Mouse (Mus musculus) forebrain, embryonic 10.5 days (tissue): Measurements from ENCODE around the gene Vmac. TPM values are rescaled to one million over a fixed set of nuclear protein-coding genes. Genes with fewer than 3 reads are reported as not detected.

Experiments
- DNase-seq: peaks from one replicate; pipeline ENCODE4 v3.0.0-alpha.2; 2017; ENCODE audit warnings: low spot score; ENCODE audit errors: extremely low spot score
- H3K27ac ChIP-seq: fragments of 300-500 bp; sonication (generic); 2 replicates; pipeline ENCODE4 v1.5.1; 2016; ENCODE audit warnings: mild to moderate bottlenecking
- H3K27me3 ChIP-seq: fragments of 300-500 bp; sonication (generic); 2 replicates; pipeline ENCODE4 v1.6.1; 2016; ENCODE audit warnings: mild to moderate bottlenecking; ENCODE audit not compliant: poor library complexity, severe bottlenecking
- H3K36me3 ChIP-seq: fragments of 300-500 bp; sonication (generic); replicated peaks from 2 replicates; pipeline ENCODE4 v1.6.1; 2016; ENCODE audit warnings: mild to moderate bottlenecking, moderate library complexity
- H3K4me1 ChIP-seq: fragments of 300-500 bp; sonication (generic); 2 replicates; pipeline ENCODE4 v1.6.1; 2016
- H3K4me3 ChIP-seq: fragments of 300-500 bp; sonication (generic); 2 replicates; pipeline ENCODE4 v1.5.1; 2016; ENCODE audit warnings: mild to moderate bottlenecking, moderate library complexity
- H3K9me3 ChIP-seq: fragments of 300-500 bp; sonication (generic); 2 replicates; pipeline ENCODE4 v1.6.1; 2016; ENCODE audit warnings: mild to moderate bottlenecking, moderate library complexity
- WGBS: fragments of 180-500 bp; shearing (Covaris S2); methylation state at CpG from one replicate; pipeline ENCODE4 v1.1.7; 2016; 5-methylcytosine and 5-hydroxymethylcytosine counted together
- polyA plus RNA-seq: library from polyadenylated mRNA; unstranded; fragments of >200 nt; fragmentation: Nextera tagmentation; extraction: Ambion mirVana; gene quantifications from 2 replicates; pipeline ENCODE4 v1.2.1, GENCODE M21; 2016

Vmac gene
- polyA plus RNA-seq, 1 experiment from 2014 or later, result 11.1 TPM

GRCm38 (mm10) chr17:56757416-56758123, 39.7 kb upstream of the Vmac start, which contains the start of gene Nrtn:
Nrtn (minus strand) TSS chr17:56757530.
- Histone ChIP-seq H3K27me3 (peaks cover 91% of the 10 kb centered on the region), H3K27ac (peak within 1 kb of the TSS; percentile 80)
- WGBS, result under 1% methylated on average over 46 of the region's 48 CpGs

GRCm38 (mm10) chr17:56756703-56757399, 39.0 kb upstream of the Vmac start:
- DNase-seq, result no peak
- H3K9me3 ChIP-seq, result no peaks in the 10 kb centered on the region
- H3K4me1 ChIP-seq, result peaks cover 56% of the 10 kb centered on the region
- no peaks in the 10 kb centered on the region for H3K36me3 ChIP-seq
- H3K27ac ChIP-seq, result peak overlapping the region; percentile 80
- peaks cover 98% of the 10 kb centered on the region for H3K27me3 ChIP-seq
- WGBS, result 1% methylated on average over 51 of the region's 51 CpGs
- H3K4me3 ChIP-seq, result peak overlapping the region; percentile 62

More at GRCm38 (mm10) chr17:56757416-56758123, 39.7 kb upstream of the Vmac start, which contains the start of gene Nrtn:
- Histone ChIP-seq H3K36me3 (no peaks in the 10 kb centered on the region), H3K4me1 (peaks cover 60% of the 10 kb centered on the region), H3K9me3 (no peaks in the 10 kb centered on the region), H3K4me3 (peak within 1 kb of the TSS; percentile 62)
- DNase-seq, result peak; percentile 81

- no peak for DNase-seq
- H3K27ac ChIP-seq, result no peak overlapping the region
- H3K27me3 ChIP-seq, result peaks cover 100% of the 10 kb centered on the region
- peaks cover 5% of the 10 kb centered on the region; the same call in 1 of the 2 replicates for H3K9me3 ChIP-seq
- peaks cover 59% of the 10 kb centered on the region for H3K4me1 ChIP-seq
- 16% methylated on average over 36 of the region's 36 CpGs for WGBS
- peak overlapping the region; percentile 12; the same call in 1 of the 2 replicates for H3K4me3 ChIP-seq
- no peaks in the 10 kb centered on the region for H3K36me3 ChIP-seq
These were observed 36.7 kb upstream of the Vmac start for GRCm38 (mm10) chr17:56754271-56755185.

- peaks cover 5% of the 10 kb centered on the region; the same call in 1 of the 2 replicates for H3K9me3 ChIP-seq
- H3K4me3 ChIP-seq, result peak overlapping the region; percentile 4; the same call in 1 of the 2 replicates
- 27% methylated on average over 15 of the region's 15 CpGs for WGBS
- H3K36me3 ChIP-seq, result no peaks in the 10 kb centered on the region
- H3K27ac ChIP-seq, result no peak overlapping the region
- peaks cover 53% of the 10 kb centered on the region for H3K4me1 ChIP-seq
- H3K27me3 ChIP-seq, result peaks cover 89% of the 10 kb centered on the region
- DNase-seq, result no peak
These were observed 35.6 kb upstream of the Vmac start for GRCm38 (mm10) chr17:56753452-56753851.

- WGBS, result 28% methylated on average over 71 of the region's 71 CpGs
- Histone ChIP-seq H3K27me3 (peaks cover 70% of the 10 kb centered on the region), H3K4me1 (peaks cover 34% of the 10 kb centered on the region), H3K9me3 (peaks cover 5% of the 10 kb centered on the region; the same call in 1 of the 2 replicates), H3K4me3 (peak overlapping the region; percentile 42), H3K27ac (peak overlapping the region; percentile 62; the same call in 1 of the 2 replicates), H3K36me3 (no peaks in the 10 kb centered on the region)
- DNase-seq, result no peak
These were observed 33.7 kb upstream of the Vmac start for GRCm38 (mm10) chr17:56751404-56752072.

GRCm38 (mm10) chr17:56744173-56744572, 26.4 kb upstream of the Vmac start:
- Histone ChIP-seq H3K36me3 (no peaks in the 10 kb centered on the region), H3K4me1 (no peaks in the 10 kb centered on the region), H3K27ac (no peak overlapping the region), H3K27me3 (no peaks in the 10 kb centered on the region; the same call in 1 of the 2 replicates), H3K9me3 (no peaks in the 10 kb centered on the region), H3K4me3 (no peak overlapping the region)
- DNase-seq, result no peak
- WGBS, result 69% methylated on average over 5 of the region's 5 CpGs

GRCm38 (mm10) chr17:56740788-56741160, 23.0 kb upstream of the Vmac start:
- H3K4me3 ChIP-seq, result no peak overlapping the region
- no peaks in the 10 kb centered on the region for H3K4me1 ChIP-seq
- no peaks in the 10 kb centered on the region for H3K9me3 ChIP-seq
- WGBS, result 82% methylated on average over 17 of the region's 17 CpGs
- no peaks in the 10 kb centered on the region for H3K36me3 ChIP-seq
- H3K27me3 ChIP-seq, result no peaks in the 10 kb centered on the region
- H3K27ac ChIP-seq, result no peak overlapping the region
- no peak for DNase-seq

GRCm38 (mm10) chr17:56740118-56740787, 22.4 kb upstream of the Vmac start:
- no peak overlapping the region for H3K27ac ChIP-seq
- no peak overlapping the region for H3K4me3 ChIP-seq
- H3K9me3 ChIP-seq, result no peaks in the 10 kb centered on the region
- no peaks in the 10 kb centered on the region for H3K4me1 ChIP-seq
- H3K36me3 ChIP-seq, result no peaks in the 10 kb centered on the region
- 81% methylated on average over 17 of the region's 17 CpGs for WGBS
- H3K27me3 ChIP-seq, result no peaks in the 10 kb centered on the region
- DNase-seq, result no peak

- Histone ChIP-seq H3K4me1 (no peaks in the 10 kb centered on the region), H3K27ac (no peak overlapping the region), H3K27me3 (no peaks in the 10 kb centered on the region)
These were observed 20.4 kb upstream of the Vmac start for GRCm38 (mm10) chr17:56738221-56738620.

GRCm38 (mm10) chr17:56736534-56736933, 18.7 kb upstream of the Vmac start:
- Histone ChIP-seq H3K9me3 (no peaks in the 10 kb centered on the region), H3K36me3 (no peaks in the 10 kb centered on the region), H3K27me3 (no peaks in the 10 kb centered on the region), H3K27ac (no peak overlapping the region), H3K4me1 (no peaks in the 10 kb centered on the region), H3K4me3 (no peak overlapping the region)
- WGBS, result 47% methylated on average over 8 of the region's 8 CpGs
- no peak for DNase-seq

More at GRCm38 (mm10) chr17:56738221-56738620, 20.4 kb upstream of the Vmac start:
- Histone ChIP-seq H3K9me3 (no peaks in the 10 kb centered on the region), H3K4me3 (no peak overlapping the region), H3K36me3 (no peaks in the 10 kb centered on the region)
- WGBS, result 86% methylated on average over 10 of the region's 10 CpGs
- DNase-seq, result no peak

GRCm38 (mm10) chr17:56729656-56730055, 11.8 kb upstream of the Vmac start:
- peak overlapping the region; percentile 72 for H3K27ac ChIP-seq
- WGBS, result 46% methylated on average over 2 of the region's 2 CpGs
- DNase-seq, result no peak
- peaks cover 3% of the 10 kb centered on the region; the same call in 1 of the 2 replicates for H3K36me3 ChIP-seq
- no peaks in the 10 kb centered on the region for H3K27me3 ChIP-seq
- H3K4me1 ChIP-seq, result peaks cover 48% of the 10 kb centered on the region
- no peak overlapping the region for H3K4me3 ChIP-seq
- no peaks in the 10 kb centered on the region for H3K9me3 ChIP-seq
